Mouse (Mus musculus) lung, adult 18-20 months (tissue): ENCODE data around the gene Fbxl7.

Experiments used
- DNase-seq, 2 experiments: peaks; one replicate each; pipeline ENCODE4 v3.0.0; 2022; ENCODE audit warnings: mixed read lengths in 2 of 2

The Fbxl7 gene

DNA sequence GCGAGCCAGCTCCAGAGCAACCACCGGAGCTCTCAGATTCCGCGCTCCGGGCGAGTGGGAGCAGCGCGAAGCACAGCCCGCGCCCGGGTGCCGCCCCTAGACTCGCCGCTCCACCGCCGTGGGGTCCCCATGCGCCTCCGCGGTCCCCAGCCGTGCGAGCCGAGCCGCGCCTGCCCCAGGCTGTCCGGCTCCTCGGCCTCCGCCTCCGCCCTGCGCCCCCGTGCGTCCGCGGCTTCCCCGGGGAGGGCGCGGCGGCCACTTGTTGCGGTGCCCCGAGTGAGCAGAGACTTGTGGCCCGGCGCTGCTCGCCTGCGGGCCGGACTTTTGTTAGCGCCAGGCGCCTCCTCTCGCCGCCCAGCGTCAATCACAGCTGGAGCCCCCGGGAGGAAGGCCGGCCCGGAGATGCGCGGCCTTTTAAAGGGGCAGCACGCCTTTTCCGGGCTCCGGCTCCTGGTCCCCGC is at the start of gene Fbxl7:
Gene Fbxl7, minus strand, starts transcription at position 330 of the 461 bp plus-strand sequence.
- peak; percentile 88 to 90 for DNase-seq

DNA sequence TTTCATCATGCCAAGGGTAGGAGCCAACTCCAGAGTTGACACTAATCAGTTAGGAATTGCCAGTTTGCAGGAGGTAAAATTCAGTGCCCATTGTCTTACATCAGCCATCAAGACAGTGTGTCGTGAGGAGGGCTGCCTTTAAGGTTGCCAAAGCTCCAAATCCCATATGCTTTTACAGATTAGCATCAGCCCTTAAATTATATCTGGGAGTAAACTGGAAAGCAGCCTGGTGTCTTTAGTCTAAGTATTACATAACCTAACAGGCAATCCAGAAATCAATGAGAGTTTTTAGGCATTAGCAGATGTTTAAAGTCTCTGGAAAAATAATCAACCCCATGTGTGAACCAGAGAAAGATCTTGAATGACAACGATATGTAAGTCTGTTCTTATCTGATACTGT is 26.6 kb upstream of the Fbxl7 start:
- DNase-seq: no peak

DNA sequence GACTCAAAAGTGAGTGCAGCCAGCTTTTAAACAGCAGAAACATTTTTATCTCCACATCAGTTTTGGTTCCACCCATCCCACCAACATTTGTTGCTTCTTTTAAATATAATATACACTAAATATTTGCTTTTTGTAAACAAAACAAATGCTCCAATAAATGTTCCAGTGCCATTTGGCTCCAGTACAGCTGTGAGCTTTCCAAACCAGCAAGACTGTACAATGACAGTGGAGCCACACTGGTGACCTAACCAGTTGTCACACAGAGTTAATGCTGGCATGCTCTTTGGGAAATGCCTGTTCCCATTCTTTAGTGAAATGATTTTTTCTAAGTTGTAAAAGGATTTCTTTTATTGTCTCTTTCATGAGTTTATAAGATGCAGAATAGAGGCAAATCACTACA is 18.0 kb upstream of the Fbxl7 start:
- DNase-seq: peak in 1 of 2 experiments; percentile 11

DNA sequence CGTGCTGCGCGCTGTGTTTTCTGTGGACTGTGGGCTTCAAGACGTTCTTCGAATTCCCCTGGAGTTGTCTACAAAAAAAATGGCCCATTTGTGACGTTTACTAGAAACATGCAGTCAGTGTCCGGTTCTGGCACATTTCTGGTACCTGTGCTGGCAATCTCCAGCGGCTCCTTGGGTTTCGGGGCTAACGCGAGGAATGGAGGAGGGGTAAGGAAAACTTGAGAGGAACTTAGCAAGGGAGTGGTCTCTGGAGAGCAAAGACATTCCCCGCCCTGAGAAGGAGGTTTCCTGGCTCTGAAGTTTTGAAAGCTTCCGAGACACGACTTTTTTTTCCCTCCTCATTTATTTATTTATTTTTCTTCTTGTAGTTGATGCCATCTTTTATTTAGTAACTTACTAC is 381 bp upstream of the Fbxl7 start:
- DNase-seq: no peak

DNA sequence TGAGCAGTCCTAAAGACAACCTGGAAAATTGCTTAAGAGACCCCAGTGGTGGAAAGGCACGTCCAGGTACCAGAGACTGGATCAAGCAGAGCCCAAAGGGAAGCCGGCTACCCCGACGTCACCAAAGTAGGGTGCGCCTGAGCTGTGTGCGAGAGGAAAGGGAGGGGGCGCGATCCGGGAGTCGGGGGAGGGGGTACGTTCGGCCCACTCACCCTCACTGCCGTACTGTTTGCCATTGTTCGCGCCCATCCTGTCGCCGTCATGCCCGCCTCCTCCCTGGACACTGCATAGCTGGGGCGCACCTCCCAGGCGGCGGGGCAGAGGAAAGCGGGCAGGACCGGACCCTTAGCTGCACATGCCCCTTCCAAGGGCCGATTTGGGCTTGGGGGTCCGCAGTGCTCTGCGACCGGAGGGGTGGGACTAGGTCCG is 565 bp downstream of the Fbxl7 start:
- peak; percentile 37 to 39 for DNase-seq

DNA sequence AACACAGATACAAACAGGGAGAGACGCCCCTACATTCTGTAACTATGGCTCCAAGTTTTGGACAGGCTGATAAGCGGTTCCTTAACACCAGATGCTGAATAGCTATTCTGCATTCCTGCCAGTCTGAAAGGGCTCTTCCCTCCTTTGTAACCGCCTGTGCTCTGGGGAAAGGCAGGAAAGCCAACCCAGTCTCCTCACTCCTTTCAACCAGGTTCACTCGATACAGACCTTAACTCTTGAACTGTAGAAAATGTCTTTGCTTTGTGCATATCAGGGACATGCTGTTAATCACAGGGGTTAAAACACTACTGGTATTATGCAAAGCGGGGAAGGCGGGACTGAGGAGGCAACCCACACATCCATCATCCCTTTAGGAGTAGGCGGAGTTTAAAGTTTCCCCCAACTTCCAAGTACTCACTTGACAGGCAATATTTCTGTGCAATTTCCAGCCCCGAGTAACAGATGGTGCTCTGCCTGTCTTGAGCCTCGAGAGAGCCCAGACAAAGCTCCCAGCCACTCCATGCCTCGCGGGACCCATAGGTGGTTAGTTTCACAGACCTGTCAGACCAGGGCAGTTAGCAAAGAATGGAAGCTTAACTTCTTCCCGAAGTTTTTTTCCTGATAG is 1.2 kb downstream of the Fbxl7 start:
- peak; percentile 34 to 64 for DNase-seq

DNA sequence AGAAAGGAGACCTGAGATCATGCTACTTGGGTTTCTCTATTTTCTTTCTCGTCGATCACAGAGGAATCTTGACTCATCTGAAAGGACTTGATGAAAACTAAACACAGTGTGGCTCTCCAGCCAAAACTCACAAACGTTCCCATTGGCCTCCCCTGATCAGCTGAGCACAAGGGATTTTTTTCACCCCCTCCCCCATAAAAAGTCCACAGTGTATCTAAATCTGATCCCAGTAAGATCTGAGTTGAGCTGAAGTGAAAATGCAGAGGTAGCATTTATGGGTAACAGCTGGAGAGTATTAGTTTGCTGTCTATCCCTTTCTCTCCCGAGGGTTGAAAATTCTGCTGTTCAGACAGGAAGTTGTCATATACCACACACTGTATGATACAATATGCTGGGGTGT is 2.2 kb downstream of the Fbxl7 start:
- no peak for DNase-seq

DNA sequence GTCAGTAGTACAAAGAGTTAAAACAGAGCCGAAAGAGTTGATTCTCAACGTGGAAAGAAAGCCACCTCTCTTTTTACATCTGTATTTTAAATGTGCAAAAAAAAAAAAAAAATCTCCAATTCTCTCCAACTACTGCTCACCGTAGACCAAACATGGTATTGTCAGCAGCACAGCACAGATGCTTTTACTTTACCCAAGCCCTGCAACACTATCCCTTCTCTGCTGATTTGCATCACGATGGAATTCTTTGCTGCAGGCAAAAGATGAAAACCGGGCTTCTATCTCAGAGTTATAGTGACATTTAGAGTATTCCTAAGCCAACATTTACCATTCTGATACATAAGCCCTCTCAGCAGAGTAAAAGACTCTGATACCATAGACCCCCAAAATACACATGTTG is 5.4 kb downstream of the Fbxl7 start:
- DNase-seq: no peak

DNA sequence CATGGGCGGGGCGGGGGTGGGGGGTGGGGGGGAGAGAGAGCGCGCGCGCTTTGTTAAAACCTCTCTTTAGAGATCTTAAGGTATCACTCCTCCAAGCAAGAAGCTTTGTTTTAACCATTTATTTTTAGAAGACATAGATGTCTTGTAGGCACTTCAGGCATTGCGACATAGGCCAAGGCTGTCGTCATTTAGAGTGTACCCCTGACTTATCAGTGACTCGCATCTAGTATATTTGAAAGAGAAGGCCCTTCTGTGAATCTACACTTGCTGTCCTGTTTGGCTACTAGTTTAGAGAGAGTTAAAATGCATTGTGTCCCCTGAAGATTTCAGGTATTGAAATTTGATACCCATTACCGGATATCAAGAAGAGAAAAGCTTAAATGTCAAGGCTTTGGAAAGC is 7.2 kb downstream of the Fbxl7 start:
- no peak for DNase-seq

DNA sequence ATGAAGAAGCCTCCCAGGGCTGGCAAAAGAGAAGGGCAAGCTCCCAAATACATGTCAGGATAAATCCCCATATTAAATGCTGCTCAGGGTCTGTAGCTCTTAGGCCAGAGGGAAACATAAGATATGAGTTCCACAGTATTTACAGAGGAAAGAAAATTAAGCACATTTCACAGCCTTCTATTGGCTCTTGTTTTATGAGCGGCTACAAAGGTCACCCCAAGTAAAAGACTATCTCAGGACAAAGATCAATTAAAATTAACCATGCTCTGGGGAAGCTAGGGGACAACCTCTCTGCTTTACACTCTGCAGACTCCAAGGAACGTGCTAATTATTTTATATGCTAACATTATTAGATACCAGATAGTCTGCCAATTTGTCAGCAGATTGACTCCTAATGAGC is 9.4 kb downstream of the Fbxl7 start:
- DNase-seq: no peak

DNA sequence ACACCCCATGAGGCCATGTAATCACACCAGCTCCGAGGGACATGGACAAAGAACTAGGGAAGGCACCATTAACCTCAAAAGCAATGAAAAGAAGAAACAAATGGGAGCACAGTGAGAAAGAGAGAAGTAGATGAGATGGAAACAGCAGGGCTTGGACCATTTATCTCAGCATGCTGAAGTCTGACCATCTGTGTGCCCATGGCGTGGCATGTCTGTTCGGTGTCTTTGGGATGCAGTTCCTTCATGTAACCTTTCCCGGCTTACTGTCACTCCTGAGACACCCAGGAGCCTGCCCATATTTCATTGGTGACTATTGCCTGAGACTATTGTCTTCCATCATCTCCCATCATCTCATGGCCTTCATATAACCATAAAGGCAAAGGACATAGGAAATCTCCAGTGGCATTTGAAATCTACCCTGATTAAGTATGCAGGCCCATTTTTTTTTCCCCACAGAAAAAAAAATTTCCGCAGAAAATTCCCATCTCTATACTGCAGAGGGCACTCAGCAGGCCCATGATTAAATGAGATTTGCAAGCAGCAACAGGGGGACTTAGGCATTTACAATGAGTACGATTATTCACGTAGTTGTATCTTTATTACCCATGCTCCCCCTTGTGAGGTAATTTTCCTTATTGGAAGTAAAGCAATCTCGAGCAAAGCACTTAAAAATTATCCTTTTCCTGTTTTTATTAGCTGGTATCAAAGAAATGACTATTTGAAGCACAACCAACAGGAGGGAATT is 15.0 kb downstream of the Fbxl7 start:
- no peak for DNase-seq

DNA sequence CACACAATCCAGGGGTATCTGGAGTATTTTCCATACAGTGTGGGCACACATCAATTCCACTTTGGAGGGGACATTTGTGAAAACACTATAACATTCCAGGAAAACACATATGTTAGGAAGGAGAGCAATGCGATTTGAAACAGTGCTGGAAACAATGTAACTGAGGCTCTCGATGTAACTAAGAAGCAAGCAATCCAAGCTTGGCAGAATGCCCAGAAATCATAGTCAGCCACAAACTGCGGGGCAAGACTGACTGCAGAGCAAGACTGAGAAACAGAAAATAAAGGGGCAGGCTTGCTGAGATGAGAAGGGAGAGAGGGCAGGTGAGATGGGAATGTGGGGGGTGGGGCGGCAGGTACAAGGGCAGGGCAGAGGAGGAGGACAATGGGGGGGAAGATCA is 19.7 kb downstream of the Fbxl7 start:
- peak; percentile 44 to 69 for DNase-seq

DNA sequence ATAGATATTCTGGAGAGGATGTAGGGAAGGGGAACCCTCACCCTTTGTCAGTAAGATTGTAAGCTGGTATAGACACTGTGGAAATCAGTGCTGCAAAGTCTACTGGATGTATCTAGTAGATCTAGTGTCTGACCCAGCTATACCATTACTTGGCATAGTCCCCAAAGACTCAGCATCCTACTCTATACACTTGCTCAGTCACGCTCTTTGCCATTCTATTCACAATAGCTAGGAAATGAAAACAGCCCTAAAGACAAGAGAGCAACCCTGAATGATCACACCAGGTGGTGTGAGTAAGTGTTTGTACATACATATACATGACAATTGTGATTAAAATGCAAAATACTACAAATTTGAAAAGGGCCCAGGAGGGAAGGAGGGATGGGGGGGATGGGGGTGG is 23.1 kb downstream of the Fbxl7 start:
- DNase-seq: no peak

DNA sequence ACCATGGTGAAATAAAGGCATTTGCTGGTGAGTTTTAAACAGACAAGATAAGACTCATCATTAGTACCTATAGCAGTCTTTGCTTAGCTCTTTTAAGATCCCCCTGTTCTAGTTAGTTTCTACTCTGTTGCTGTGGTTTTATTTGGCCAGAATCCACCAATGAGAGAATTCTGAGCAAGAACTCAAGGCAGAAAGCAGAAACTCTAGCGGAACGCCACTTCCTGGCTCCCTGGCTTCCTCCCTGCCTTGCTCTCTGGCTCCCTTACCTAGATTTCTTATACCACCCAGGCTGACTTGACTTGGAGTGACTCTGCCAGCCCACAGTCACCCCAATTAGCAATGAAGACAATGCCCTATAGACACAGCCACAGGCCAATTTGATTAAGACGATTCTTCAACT is 26.2 kb downstream of the Fbxl7 start:
- no peak for DNase-seq

DNA sequence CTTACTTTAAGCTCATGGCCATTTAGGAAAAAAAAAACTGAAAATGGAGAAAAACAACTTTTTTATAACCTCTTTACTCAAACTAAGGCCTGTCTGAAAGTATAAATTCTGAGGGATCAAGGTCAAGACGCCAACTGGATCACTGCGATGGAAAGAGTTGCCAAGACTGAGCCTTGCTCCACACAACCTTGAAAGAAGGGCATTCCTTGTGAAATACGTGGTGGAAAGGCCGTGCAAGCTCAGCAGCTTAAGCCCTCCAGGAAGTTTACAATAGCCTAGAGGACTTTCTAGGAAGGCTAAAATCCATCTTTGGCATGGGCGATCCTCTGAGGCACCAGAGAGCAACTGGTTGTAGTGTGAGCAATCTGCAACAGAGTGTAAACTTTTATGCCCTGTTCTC is 27.9 kb downstream of the Fbxl7 start:
- no peak for DNase-seq

DNA sequence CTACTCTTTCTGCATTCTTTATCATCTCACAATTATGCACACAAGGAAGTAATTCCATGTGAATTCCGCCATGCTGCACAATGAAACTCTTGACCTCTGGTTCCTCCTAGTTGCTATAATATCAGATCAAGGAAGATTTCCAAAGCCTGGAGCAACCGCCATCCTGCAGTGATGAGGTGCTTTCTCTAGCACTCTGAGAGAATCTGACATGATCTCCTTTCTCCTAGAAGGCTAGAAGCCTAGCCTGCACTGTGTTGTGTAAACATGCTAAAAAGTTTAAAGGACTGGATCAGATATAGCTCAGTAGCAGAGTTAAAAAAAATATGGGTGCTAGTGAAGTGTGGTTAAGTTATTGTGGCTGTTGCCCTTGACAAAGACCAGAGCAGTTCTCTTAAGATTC is 33.2 kb downstream of the Fbxl7 start:
- no peak for DNase-seq

DNA sequence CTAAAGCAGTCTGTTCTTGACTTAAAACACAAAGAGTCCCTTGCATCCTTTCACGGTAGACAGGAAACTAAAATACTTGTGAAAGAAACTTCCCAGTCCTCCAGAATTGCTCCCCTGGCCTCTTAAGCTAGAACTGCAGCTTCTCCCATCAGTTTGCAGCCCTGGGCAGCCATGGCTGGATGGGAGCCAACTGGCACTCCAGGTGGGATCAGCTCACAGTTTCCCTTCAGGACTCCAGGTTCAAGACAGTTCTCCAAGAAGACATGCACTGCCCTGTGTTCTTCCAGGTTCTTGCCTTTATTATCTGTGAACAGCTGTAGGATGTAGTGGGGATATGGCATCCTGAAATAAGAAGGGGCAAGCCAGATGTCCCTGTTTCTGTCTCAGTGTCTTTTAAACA is 45.8 kb downstream of the Fbxl7 start:
- DNase-seq: no peak

DNA sequence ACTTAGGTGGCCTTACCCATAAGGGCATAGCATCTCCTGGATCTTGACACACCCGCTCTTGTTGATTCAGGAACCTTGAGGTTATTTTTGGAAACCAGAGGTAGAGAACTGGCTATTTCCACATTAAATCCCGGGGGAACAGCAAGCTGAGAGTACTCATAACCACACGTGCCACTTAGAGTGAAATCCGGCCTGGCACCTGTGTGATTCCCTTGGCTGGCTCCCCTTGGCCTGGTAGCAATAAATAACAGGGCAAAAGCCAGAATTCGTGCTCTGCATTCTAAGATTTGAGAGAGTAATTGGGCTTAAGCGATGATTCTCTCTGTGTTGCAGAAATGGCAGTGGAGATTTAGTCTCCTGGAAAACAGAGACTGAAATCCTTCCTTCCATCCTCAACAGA is 53.2 kb downstream of the Fbxl7 start:
- no peak for DNase-seq

DNA sequence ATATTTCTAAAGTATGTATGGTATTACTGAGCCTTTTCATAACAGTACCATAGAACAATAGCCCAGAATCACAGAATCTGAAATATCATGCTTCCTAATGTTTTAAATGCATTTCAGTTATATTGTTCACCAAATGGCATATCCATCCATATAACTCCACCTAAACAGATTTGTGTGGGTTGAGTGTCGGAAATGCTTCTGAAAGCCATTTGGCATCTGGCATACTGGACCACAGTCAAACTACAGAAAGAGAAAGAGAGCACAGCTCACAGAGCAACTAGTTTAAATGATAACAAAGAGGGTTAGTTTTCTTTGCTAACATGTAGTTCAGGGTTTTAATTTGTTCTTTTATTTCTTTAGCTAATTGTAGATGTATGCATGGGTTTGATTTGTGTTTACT is 57.0 kb downstream of the Fbxl7 start:
- DNase-seq: no peak

DNA sequence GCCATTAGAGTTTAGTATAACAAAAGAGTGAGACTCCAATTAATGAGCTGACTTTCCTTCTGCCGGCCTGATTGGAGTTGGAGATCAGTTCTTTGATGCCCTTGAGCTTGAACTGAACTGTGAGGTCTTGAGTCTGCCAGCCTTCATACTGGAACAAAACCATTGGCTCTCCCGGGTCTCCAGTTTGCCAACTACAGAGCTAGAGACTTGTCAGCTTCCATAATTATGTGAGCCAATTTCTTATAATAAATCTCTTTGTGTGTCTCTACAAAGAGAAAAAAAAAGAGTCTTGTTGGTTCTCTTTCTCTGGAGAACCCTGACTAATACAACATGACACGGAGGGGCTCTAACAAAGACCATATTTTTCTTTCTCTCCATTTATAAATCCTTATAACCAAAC is 58.2 kb downstream of the Fbxl7 start:
- DNase-seq: no peak

DNA sequence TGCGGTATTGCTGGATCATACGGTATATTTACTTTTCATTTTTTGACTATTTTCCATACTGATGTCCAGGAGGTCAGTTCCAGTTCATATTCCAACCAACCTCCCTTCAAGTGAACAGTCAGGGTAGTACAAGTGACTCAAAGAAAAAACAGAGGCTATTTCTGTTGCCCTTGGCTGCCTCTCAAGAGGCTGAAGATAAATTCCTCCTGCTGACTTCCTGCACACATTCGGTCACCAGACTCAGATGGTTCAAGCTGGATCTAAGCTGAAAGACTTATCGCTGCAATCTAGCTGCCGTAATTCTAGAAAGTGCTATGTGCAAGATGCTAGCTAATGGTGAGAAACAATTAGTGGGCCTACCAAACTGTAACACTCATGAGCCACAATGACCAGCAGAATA is 61.0 kb downstream of the Fbxl7 start:
- DNase-seq: no peak

DNA sequence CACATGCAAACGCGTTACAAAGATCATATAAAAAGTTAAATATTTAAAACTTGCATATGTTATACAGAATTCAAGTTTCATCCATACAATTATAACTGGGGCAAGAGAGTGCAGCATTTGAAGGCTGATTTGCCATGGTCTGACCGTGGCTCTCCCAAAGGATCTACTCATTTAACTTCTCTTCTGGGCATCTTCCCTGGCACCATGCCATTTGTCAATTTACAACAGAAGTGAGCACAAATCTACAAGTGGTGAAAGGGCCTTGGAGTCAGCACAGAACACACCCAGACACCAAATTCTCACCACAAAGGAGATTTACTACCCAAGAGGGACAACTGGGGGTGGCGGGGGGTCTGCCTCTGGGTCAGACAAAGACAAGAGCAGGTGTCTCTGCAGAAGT is 64.2 kb downstream of the Fbxl7 start:
- no peak for DNase-seq

DNA sequence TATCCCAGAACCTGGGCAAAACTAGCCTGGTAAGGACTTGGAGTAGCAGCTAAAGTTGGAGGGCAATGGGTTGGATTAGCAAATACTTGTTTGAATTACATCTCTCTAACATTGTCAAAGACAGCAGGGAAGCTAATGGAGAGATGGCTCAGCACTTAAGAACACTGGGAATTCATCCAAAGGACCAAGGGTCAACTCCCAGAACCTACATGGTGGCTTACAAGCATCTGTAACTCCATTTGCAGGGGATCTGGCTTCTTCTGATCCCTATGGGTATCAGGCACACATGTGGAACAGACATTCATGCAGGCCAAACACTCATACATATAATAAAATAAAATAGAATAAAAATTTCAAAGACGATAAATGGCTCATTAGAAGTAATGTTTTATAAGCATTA is 78.4 kb downstream of the Fbxl7 start:
- DNase-seq: no peak

DNA sequence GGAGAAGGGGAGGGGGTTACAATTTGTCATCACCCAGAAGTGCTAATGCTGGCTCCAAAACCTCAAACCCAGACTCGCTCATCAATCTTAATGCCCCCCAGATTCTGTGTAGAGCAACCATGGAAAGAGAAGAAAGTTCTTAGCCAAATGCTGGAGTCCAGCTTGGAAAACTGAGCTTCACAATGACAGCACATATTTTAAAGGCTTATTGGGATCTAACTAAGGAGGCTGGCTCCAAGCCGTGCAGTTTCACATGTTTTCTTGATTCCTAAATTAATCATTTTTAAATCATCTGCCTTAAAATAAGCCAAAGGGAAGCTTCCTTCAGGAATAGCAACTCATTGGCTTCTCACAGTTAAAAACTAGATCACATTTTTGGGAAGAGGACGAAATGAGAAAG is 82.5 kb downstream of the Fbxl7 start:
- DNase-seq: no peak

DNA sequence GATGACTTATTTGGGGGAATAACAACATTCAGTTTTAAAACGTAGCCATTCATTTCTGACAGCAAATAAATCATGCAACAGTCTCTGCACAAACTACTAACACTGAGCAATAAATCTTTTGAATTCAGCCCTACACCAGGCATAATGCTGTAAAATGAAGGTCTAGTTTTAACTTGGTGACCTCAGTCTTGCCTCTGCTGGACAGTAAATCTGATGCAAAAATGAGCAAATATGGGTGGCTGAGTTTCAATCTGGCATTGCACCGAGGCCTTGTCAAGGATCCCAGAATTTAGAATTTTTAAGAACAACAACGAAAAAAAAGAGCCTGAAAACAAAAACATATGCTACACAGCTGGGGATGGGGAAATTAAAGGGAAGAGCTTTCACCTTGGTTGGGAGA is 85.8 kb downstream of the Fbxl7 start:
- no peak for DNase-seq
